Mouse (Mus musculus): Measurements from ENCODE around the gene Zyg11b. TPM values are rescaled to one million over a fixed set of nuclear protein-coding genes. Genes with fewer than 3 reads are reported as not detected.

Zyg11b gene
- total RNA-seq (2021), result 10 to 100 TPM; 52.7 to 60.2 TPM
- long read RNA-seq, experiment 1, full-length matches to known transcripts, result 1 of 11 reads
- long read RNA-seq, experiment 1, partial matches to known transcripts, result 1 of 11 reads
- long read RNA-seq, experiment 1, other reads (novel, unspliced or antisense), result 9 of 11 reads
- long read RNA-seq, experiment 2, full-length matches to known transcripts, result 1 of 14 reads
- long read RNA-seq, experiment 2, partial matches to known transcripts, result 1 of 14 reads
- long read RNA-seq, experiment 2, other reads (novel, unspliced or antisense), result 12 of 14 reads

- DNase-seq, result peak; percentile 81 to 86
- intact Hi-C loops (cut with DNase I), result no loop called here
Measured at GRCm38 (mm10) chr4:108300670-108301373, at the start of gene Zyg11b. Gene Zyg11b, minus strand, starts transcription at chr4:108301096.

GRCm38 (mm10) chr4:108349836-108350547 lies 49.1 kb upstream of the Zyg11b start:
- DNase-seq, result no peak
- intact Hi-C loops (cut with DNase I), result loop anchor here (5.0 kb wide), 2 partner anchors 57 to 107 kb away; partner anchors contain the start of genes Gpx7 and Tut4

GRCm38 (mm10) chr4:108349064-108349463 lies 48.2 kb upstream of the Zyg11b start:
- DNase-seq, result no peak
- intact Hi-C loops (cut with DNase I), result loop anchor here (5.0 kb wide), 2 partner anchors 58 to 108 kb away; partner anchors contain the start of genes Gpx7 and Tut4

- intact Hi-C loops (cut with DNase I), result loop anchor here (5.0 kb wide), 2 partner anchors 59 to 109 kb away; partner anchors contain the start of genes Gpx7 and Tut4
- peak; percentile 44 to 56 for DNase-seq
Measured at GRCm38 (mm10) chr4:108348256-108348875, 47.5 kb upstream of the Zyg11b start.

GRCm38 (mm10) chr4:108347111-108347510 lies 46.2 kb upstream of the Zyg11b start:
- DNase-seq, result no peak
- intact Hi-C loops (cut with DNase I), result loop anchor here (5.0 kb wide), 2 partner anchors 60 to 110 kb away; partner anchors contain the start of genes Gpx7 and Tut4

- intact Hi-C loops (cut with DNase I), result loop anchor here (5.0 kb wide), 2 partner anchors 61 to 111 kb away; partner anchors contain the start of genes Gpx7 and Tut4
- DNase-seq, result no peak
Measured at GRCm38 (mm10) chr4:108345826-108346225, 44.9 kb upstream of the Zyg11b start.

- DNase-seq, result no peak
- intact Hi-C loops (cut with DNase I), result loop anchor here (5.0 kb wide), 2 partner anchors 63 to 113 kb away; partner anchors contain the start of genes Gpx7 and Tut4
Measured at GRCm38 (mm10) chr4:108344631-108345083, 43.8 kb upstream of the Zyg11b start.

GRCm38 (mm10) chr4:108339277-108339690 lies 38.4 kb upstream of the Zyg11b start:
- peak in 1 of 2 experiments; percentile 21 for DNase-seq
- intact Hi-C loops (cut with DNase I), result loop anchor here (5.0 kb wide), 2 partner anchors 153 to 203 kb away; no protein-coding TSS in a partner anchor

GRCm38 (mm10) chr4:108338811-108339210 lies 37.9 kb upstream of the Zyg11b start:
- no peak for DNase-seq
- intact Hi-C loops (cut with DNase I), result loop anchor here (5.0 kb wide), 2 partner anchors 153 to 203 kb away; no protein-coding TSS in a partner anchor

GRCm38 (mm10) chr4:108338321-108338733 lies 37.4 kb upstream of the Zyg11b start:
- no peak for DNase-seq
- intact Hi-C loops (cut with DNase I), result loop anchor here (5.0 kb wide), 2 partner anchors 154 to 204 kb away; no protein-coding TSS in a partner anchor

GRCm38 (mm10) chr4:108337817-108338216 lies 36.9 kb upstream of the Zyg11b start:
- intact Hi-C loops (cut with DNase I), result loop anchor here (5.0 kb wide), 2 partner anchors 154 to 204 kb away; no protein-coding TSS in a partner anchor
- DNase-seq, result no peak

GRCm38 (mm10) chr4:108336765-108337164 lies 35.9 kb upstream of the Zyg11b start:
- DNase-seq, result no peak
- intact Hi-C loops (cut with DNase I), result loop anchor here (5.0 kb wide), 2 partner anchors 156 to 206 kb away; no protein-coding TSS in a partner anchor

- no peak for DNase-seq
- intact Hi-C loops (cut with DNase I), result loop anchor here (5.0 kb wide), 2 partner anchors 157 to 207 kb away; no protein-coding TSS in a partner anchor
Measured at GRCm38 (mm10) chr4:108335413-108335812, 34.5 kb upstream of the Zyg11b start.

- intact Hi-C loops (cut with DNase I), result no loop called here
- DNase-seq, result no peak
Measured at GRCm38 (mm10) chr4:108332041-108332440, 31.1 kb upstream of the Zyg11b start.

- DNase-seq, result no peak
- intact Hi-C loops (cut with DNase I), result loop anchor here (5.0 to 10.0 kb wide), 3 partner anchors 78 to 405 kb away; partner anchors contain the start of genes Cpt2 and Echdc2
Measured at GRCm38 (mm10) chr4:108329840-108330239, 28.9 kb upstream of the Zyg11b start.

GRCm38 (mm10) chr4:108327730-108328484 lies 27.0 kb upstream of the Zyg11b start, which contains the start of gene Coa7:
Gene Coa7, plus strand, starts transcription at chr4:108328140.
- peak; percentile 96 to 97 for DNase-seq
- intact Hi-C loops (cut with DNase I), result loop anchor here (5.0 to 10.0 kb wide), 3 partner anchors 76 to 403 kb away; partner anchors contain the start of genes Cpt2 and Echdc2

GRCm38 (mm10) chr4:108327071-108327579 lies 26.2 kb upstream of the Zyg11b start:
- DNase-seq, result no peak
- intact Hi-C loops (cut with DNase I), result loop anchor here (5.0 to 10.0 kb wide), 3 partner anchors 75 to 402 kb away; partner anchors contain the start of genes Cpt2 and Echdc2

- DNase-seq, result no peak
- intact Hi-C loops (cut with DNase I), result loop anchor here (10.0 kb wide), 2 partner anchors 159 to 399 kb away; partner anchors contain the start of genes Cpt2 and Echdc2
Measured at GRCm38 (mm10) chr4:108323588-108323987, 22.7 kb upstream of the Zyg11b start.

Measured in gastrocnemius, postnatal 36 days (tissue).